Mouse (Mus musculus) forebrain, embryonic 11.5 days (tissue): ENCODE measurements around the gene Klhdc3. TPM values are rescaled to one million over a fixed set of nuclear protein-coding genes. Genes with fewer than 3 reads are reported as not detected.

Source experiments
- ATAC-seq: fragments of 200-750 bp; cut with Nextera tagmentation; replicated peaks from 2 replicates; pipeline ENCODE4 v1.8.0; 2017; ENCODE audit warnings: moderate TSS enrichment; ENCODE audit not compliant: low FRiP score
- DNase-seq: peaks from one replicate; pipeline ENCODE4 v3.0.0-alpha.2; 2017; ENCODE audit warnings: low spot score
- H3K27ac ChIP-seq: fragments of 300-500 bp; sonication (generic); 2 replicates; pipeline ENCODE4 v1.5.1; 2014; ENCODE audit warnings: low read depth, low read length
- H3K27me3 ChIP-seq: fragments of 300-500 bp; sonication (generic); 2 replicates; pipeline ENCODE4 v1.6.1; 2014; ENCODE audit warnings: mild to moderate bottlenecking, low read length, mixed read lengths; ENCODE audit not compliant: control insufficient read depth, insufficient read depth
- H3K36me3 ChIP-seq: fragments of 300-500 bp; sonication (generic); 2 replicates; pipeline ENCODE4 v1.6.1; 2014; ENCODE audit warnings: mild to moderate bottlenecking, low read length, moderate library complexity, mixed read lengths; ENCODE audit not compliant: control insufficient read depth, insufficient read depth
- H3K4me1 ChIP-seq: fragments of 300-500 bp; sonication (generic); replicated peaks from 2 replicates; pipeline ENCODE4 v1.6.1; 2014; ENCODE audit warnings: low read length, mixed read lengths; ENCODE audit not compliant: control insufficient read depth, insufficient read depth
- H3K4me2 ChIP-seq: fragments of 300-500 bp; sonication (generic); 2 replicates; pipeline ENCODE4 v1.6.1; 2014; ENCODE audit warnings: low read depth, mild to moderate bottlenecking, low read length, moderate library complexity, mixed read lengths; ENCODE audit not compliant: severe bottlenecking
- H3K4me3 ChIP-seq: fragments of 300-500 bp; sonication (generic); 2 replicates; pipeline ENCODE4 v1.5.1; 2014; ENCODE audit warnings: low read depth, low read length
- H3K9ac ChIP-seq: fragments of 300-500 bp; sonication (generic); 2 replicates; pipeline ENCODE4 v1.6.1; 2014; ENCODE audit warnings: low read length
- H3K9me3 ChIP-seq: fragments of 300-500 bp; sonication (generic); 2 replicates; pipeline ENCODE4 v1.6.1; 2016; ENCODE audit warnings: low read length, mixed read lengths; ENCODE audit not compliant: control insufficient read depth
- WGBS: fragments of 180-500 bp; shearing (Covaris S2); extraction: QIAGEN DNeasy Blood & Tissue Kit; methylation state at CpG from one replicate; pipeline ENCODE4 v1.1.7; 2014; 5-methylcytosine and 5-hydroxymethylcytosine counted together
- polyA plus RNA-seq: library from polyadenylated mRNA; unstranded; fragments of >200 nt; fragmentation: Nextera tagmentation; extraction: Ambion mirVana; gene quantifications from 2 replicates; pipeline ENCODE4 v1.2.1, GENCODE M21; 2014

Gene Klhdc3
- polyA plus RNA-seq, 1 experiment from 2014 or later = 117 TPM

- WGBS = 86% methylated on average over 1 of the region's 1 CpGs
- Histone ChIP-seq H3K9ac (no peak overlapping the region), H3K9me3 (no peaks in the 10 kb centered on the region), H3K4me1 (no peaks in the 10 kb centered on the region), H3K4me3 (no peak overlapping the region), H3K36me3 (no peaks in the 10 kb centered on the region; the same call in 1 of the 2 replicates), H3K27ac (no peak overlapping the region), H3K4me2 (no peak overlapping the region), H3K27me3 (no peaks in the 10 kb centered on the region)
- DNase-seq (no peak), ATAC-seq (no peak)
Measured at GRCm38 (mm10) chr17:46694517-46695063, 13.9 kb upstream of the Klhdc3 start.

GRCm38 (mm10) chr17:46691390-46691789, 10.7 kb upstream of the Klhdc3 start:
- Histone ChIP-seq H3K4me2 (no peak overlapping the region), H3K36me3 (no peaks in the 10 kb centered on the region; the same call in 1 of the 2 replicates), H3K4me3 (no peak overlapping the region), H3K27ac (no peak overlapping the region), H3K27me3 (no peaks in the 10 kb centered on the region), H3K9ac (no peak overlapping the region), H3K4me1 (no peaks in the 10 kb centered on the region), H3K9me3 (no peaks in the 10 kb centered on the region)
- ATAC-seq = no peak
- DNase-seq = no peak
- WGBS = 87% methylated on average over 2 of the region's 2 CpGs

- no peak overlapping the region for H3K4me2 ChIP-seq
- H3K27me3 ChIP-seq = no peaks in the 10 kb centered on the region
- 91% methylated on average over 12 of the region's 12 CpGs for WGBS
- H3K9me3 ChIP-seq = no peaks in the 10 kb centered on the region
- H3K9ac ChIP-seq = no peak overlapping the region
- DNase-seq (no peak), ATAC-seq (no peak)
- no peaks in the 10 kb centered on the region for H3K4me1 ChIP-seq
- no peaks in the 10 kb centered on the region; the same call in 1 of the 2 replicates for H3K36me3 ChIP-seq
- H3K4me3 ChIP-seq = no peak overlapping the region
- no peak overlapping the region for H3K27ac ChIP-seq
Measured at GRCm38 (mm10) chr17:46690665-46691064, 10.0 kb upstream of the Klhdc3 start.

GRCm38 (mm10) chr17:46685913-46686312, 5.2 kb upstream of the Klhdc3 start:
- Histone ChIP-seq H3K4me3 (no peak overlapping the region), H3K4me2 (no peak overlapping the region), H3K27ac (no peak overlapping the region), H3K9me3 (no peaks in the 10 kb centered on the region), H3K9ac (no peak overlapping the region), H3K4me1 (peaks cover 5% of the 10 kb centered on the region; the same call in 1 of the 2 replicates), H3K36me3 (peaks cover 12% of the 10 kb centered on the region; the same call in 1 of the 2 replicates), H3K27me3 (no peaks in the 10 kb centered on the region)
- 90% methylated on average over 6 of the region's 6 CpGs for WGBS
- ATAC-seq (no peak), DNase-seq (no peak)

GRCm38 (mm10) chr17:46682654-46683389, 2.1 kb upstream of the Klhdc3 start:
- H3K4me2 ChIP-seq = no peak overlapping the region
- WGBS = 83% methylated on average over 16 of the region's 16 CpGs
- DNase-seq (no peak), ATAC-seq (no peak)
- no peak overlapping the region for H3K27ac ChIP-seq
- peaks cover 12% of the 10 kb centered on the region; the same call in 1 of the 2 replicates for H3K36me3 ChIP-seq
- peaks cover 8% of the 10 kb centered on the region; the same call in 1 of the 2 replicates for H3K4me1 ChIP-seq
- H3K9me3 ChIP-seq = no peaks in the 10 kb centered on the region
- no peaks in the 10 kb centered on the region for H3K27me3 ChIP-seq
- no peak overlapping the region for H3K4me3 ChIP-seq
- no peak overlapping the region for H3K9ac ChIP-seq

- H3K9ac ChIP-seq = peak overlapping the region; percentile 55
- peaks cover 8% of the 10 kb centered on the region; the same call in 1 of the 2 replicates for H3K4me1 ChIP-seq
- no peak for DNase-seq
- no peak for ATAC-seq
- WGBS = 29% methylated on average over 12 of the region's 12 CpGs
- H3K4me3 ChIP-seq = peak overlapping the region; percentile 84
- no peaks in the 10 kb centered on the region for H3K27me3 ChIP-seq
- peak overlapping the region; percentile 66 for H3K4me2 ChIP-seq
- no peaks in the 10 kb centered on the region for H3K9me3 ChIP-seq
- 0 out of 2 replicates have a peak overlapping the region, but pooled peaks have one; percentile 1 for H3K27ac ChIP-seq
- H3K36me3 ChIP-seq = peaks cover 12% of the 10 kb centered on the region; the same call in 1 of the 2 replicates
Measured at GRCm38 (mm10) chr17:46681466-46682118, 878 bp upstream of the Klhdc3 start.

- Histone ChIP-seq H3K36me3 (peaks cover 15% of the 10 kb centered on the region), H3K4me3 (peak overlapping the region; percentile 84), H3K9ac (peak overlapping the region; percentile 64), H3K4me2 (peak overlapping the region; percentile 60), H3K27ac (peak overlapping the region; percentile 82), H3K27me3 (no peaks in the 10 kb centered on the region), H3K9me3 (no peaks in the 10 kb centered on the region), H3K4me1 (peaks cover 8% of the 10 kb centered on the region; the same call in 1 of the 2 replicates)
- WGBS = 2% methylated on average over 34 of the region's 34 CpGs
- peak; percentile 82 for DNase-seq
- ATAC-seq = peak; percentile 25
Measured at GRCm38 (mm10) chr17:46679843-46680759, 613 bp downstream of the Klhdc3 start.

GRCm38 (mm10) chr17:46678911-46679310, 1.8 kb downstream of the Klhdc3 start:
- no peaks in the 10 kb centered on the region for H3K27me3 ChIP-seq
- peak overlapping the region; percentile 60 for H3K4me2 ChIP-seq
- peaks cover 13% of the 10 kb centered on the region for H3K4me1 ChIP-seq
- peaks cover 8% of the 10 kb centered on the region for H3K36me3 ChIP-seq
- ATAC-seq (no peak), DNase-seq (no peak)
- H3K4me3 ChIP-seq = no peak overlapping the region
- H3K27ac ChIP-seq = no peak overlapping the region
- 69% methylated on average over 9 of the region's 9 CpGs for WGBS
- H3K9me3 ChIP-seq = no peaks in the 10 kb centered on the region
- H3K9ac ChIP-seq = peak overlapping the region; percentile 64
